Mouse (Mus musculus): ENCODE results near the gene Itpr1. TPM values are rescaled to one million over a fixed set of nuclear protein-coding genes. Genes with fewer than 3 reads are reported as not detected.

The Itpr1 gene
- polyA plus RNA-seq, 1 experiment from 2014 or later = 16.6 TPM

GRCm38 (mm10) chr6:108454061-108454891, 241.4 kb downstream of the Itpr1 start:
- no peak overlapping the region for H3K9ac ChIP-seq (ENCODE audit: low read length)
- H3K9me3 ChIP-seq (ENCODE audit: control insufficient read depth, low read length) = no peaks in the 10 kb centered on the region
- peaks cover 4% of the 10 kb centered on the region; the same call in 1 of the 2 replicates for H3K36me3 ChIP-seq (ENCODE audit: control insufficient read depth, insufficient read depth, low read length)
- no peak for ATAC-seq (ENCODE audit: insufficient number of reproducible peaks, insufficient read depth, low FRiP score, low read depth)
- no peak overlapping the region for H3K27ac ChIP-seq (replicated peaks in 1 of 2; ENCODE audit: control insufficient read depth in 1 of 2, insufficient read depth in 1 of 2, low read depth in 2 of 2, low read length in 2 of 2)
- H3K4me3 ChIP-seq (ENCODE audit: control insufficient read depth in 1 of 2, insufficient read depth in 1 of 2, low read depth in 1 of 2, low read length in 2 of 2) = no peak overlapping the region
- 66% methylated on average over 16 of the region's 16 CpGs for WGBS
- H3K4me2 ChIP-seq (ENCODE audit: low read length) = no peak overlapping the region
- no peaks in the 10 kb centered on the region for H3K27me3 ChIP-seq (ENCODE audit: control insufficient read depth, insufficient read depth, low read length)
- H3K4me1 ChIP-seq (ENCODE audit: control insufficient read depth in 2 of 2, insufficient read depth in 2 of 2, low read length in 2 of 2) = peaks cover 25 to 40% of the 10 kb centered on the region in 2 experiments

- ATAC-seq (ENCODE audit: insufficient number of reproducible peaks, insufficient read depth, low FRiP score, low read depth) = no peak
- WGBS = 86% methylated on average over 7 of the region's 7 CpGs
- Histone ChIP-seq H3K27me3 (ENCODE audit: control insufficient read depth, insufficient read depth, low read length) (no peaks in the 10 kb centered on the region), H3K9ac (ENCODE audit: low read length) (no peak overlapping the region), H3K36me3 (ENCODE audit: control insufficient read depth, insufficient read depth, low read length) (peaks cover 4% of the 10 kb centered on the region; the same call in 1 of the 2 replicates), H3K27ac (replicated peaks in 1 of 2; ENCODE audit: control insufficient read depth in 1 of 2, insufficient read depth in 1 of 2, low read depth in 2 of 2, low read length in 2 of 2) (peak overlapping the region; percentile 17 to 82; a peak in 3 of 4 replicates), H3K4me2 (ENCODE audit: low read length) (no peak overlapping the region), H3K4me1 (ENCODE audit: control insufficient read depth in 2 of 2, insufficient read depth in 2 of 2, low read length in 2 of 2) (peaks cover 25 to 40% of the 10 kb centered on the region in 2 experiments), H3K4me3 (ENCODE audit: control insufficient read depth in 1 of 2, insufficient read depth in 1 of 2, low read depth in 1 of 2, low read length in 2 of 2) (no peak overlapping the region), H3K9me3 (ENCODE audit: control insufficient read depth, low read length) (no peaks in the 10 kb centered on the region)
Measured at GRCm38 (mm10) chr6:108454979-108455836, 242.3 kb downstream of the Itpr1 start.

DNA sequence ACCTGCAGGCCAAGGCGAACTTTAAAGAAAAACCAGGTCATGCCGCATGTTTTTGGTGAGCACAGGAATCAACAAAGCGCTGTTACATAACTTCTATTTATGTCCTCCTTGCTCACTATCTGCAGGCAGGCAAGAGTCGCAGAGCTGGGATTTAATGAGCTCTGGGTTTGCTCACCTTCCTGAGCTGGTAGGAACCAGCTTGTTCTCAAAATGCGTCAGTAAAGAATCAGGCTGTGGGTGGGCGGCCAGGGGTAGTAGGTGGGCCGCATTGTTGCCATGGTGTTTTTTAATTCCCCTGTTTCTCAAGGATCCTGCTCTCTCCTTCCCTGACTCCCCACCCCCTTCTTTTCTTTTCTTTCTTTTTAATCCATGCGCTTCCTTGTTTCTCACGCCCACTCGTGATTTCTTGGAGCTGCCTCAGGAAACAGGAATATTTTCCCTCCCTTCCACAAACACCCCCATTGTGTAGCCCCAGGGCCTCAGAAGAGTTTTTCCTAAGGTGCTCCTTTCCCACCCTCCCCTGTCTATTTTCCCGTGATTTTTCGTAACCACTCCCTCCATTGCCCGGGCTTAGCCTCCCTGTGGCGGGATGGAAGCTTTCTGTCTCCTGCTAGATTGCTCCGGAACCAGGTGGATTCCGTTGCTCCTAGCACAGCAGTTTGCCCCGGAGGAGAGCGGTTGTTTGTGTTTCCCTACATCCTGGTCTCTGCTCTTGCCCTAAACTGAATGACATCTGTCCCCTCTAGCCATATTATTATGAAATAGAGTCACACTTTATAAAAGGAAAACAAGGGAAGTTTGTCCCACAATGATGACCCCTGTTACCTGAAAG, 243.6 kb downstream of the Itpr1 start:
- H3K4me1 ChIP-seq (ENCODE audit: control insufficient read depth in 2 of 2, insufficient read depth in 2 of 2, low read length in 2 of 2) = peaks cover 24 to 35% of the 10 kb centered on the region in 2 experiments
- H3K9me3 ChIP-seq (ENCODE audit: control insufficient read depth, low read length) = no peaks in the 10 kb centered on the region
- H3K36me3 ChIP-seq (ENCODE audit: control insufficient read depth, insufficient read depth, low read length) = no peaks in the 10 kb centered on the region
- no peaks in the 10 kb centered on the region for H3K27me3 ChIP-seq (ENCODE audit: control insufficient read depth, insufficient read depth, low read length)
- WGBS = 12% methylated on average over 18 of the region's 18 CpGs
- peak overlapping the region; percentile 74 to 82 for H3K27ac ChIP-seq (replicated peaks in 1 of 2; ENCODE audit: control insufficient read depth in 1 of 2, insufficient read depth in 1 of 2, low read depth in 2 of 2, low read length in 2 of 2)
- peak overlapping the region; percentile 60 for H3K4me2 ChIP-seq (ENCODE audit: low read length)
- H3K9ac ChIP-seq (ENCODE audit: low read length) = peak overlapping the region; percentile 62
- peak; percentile 51 for ATAC-seq (ENCODE audit: insufficient number of reproducible peaks, insufficient read depth, low FRiP score, low read depth)
- peak overlapping the region; percentile 9 to 17 for H3K4me3 ChIP-seq (ENCODE audit: control insufficient read depth in 1 of 2, insufficient read depth in 1 of 2, low read depth in 1 of 2, low read length in 2 of 2)

- Histone ChIP-seq H3K9me3 (ENCODE audit: control insufficient read depth, low read length) (no peaks in the 10 kb centered on the region), H3K27me3 (ENCODE audit: control insufficient read depth, insufficient read depth, low read length) (no peaks in the 10 kb centered on the region), H3K4me2 (ENCODE audit: low read length) (peak overlapping the region; percentile 60), H3K4me3 (ENCODE audit: control insufficient read depth in 1 of 2, insufficient read depth in 1 of 2, low read depth in 1 of 2, low read length in 2 of 2) (no peak overlapping the region), H3K27ac (replicated peaks in 1 of 2; ENCODE audit: control insufficient read depth in 1 of 2, insufficient read depth in 1 of 2, low read depth in 2 of 2, low read length in 2 of 2) (peak overlapping the region; percentile 74 to 82), H3K9ac (ENCODE audit: low read length) (peak overlapping the region; percentile 62), H3K36me3 (ENCODE audit: control insufficient read depth, insufficient read depth, low read length) (no peaks in the 10 kb centered on the region), H3K4me1 (ENCODE audit: control insufficient read depth in 2 of 2, insufficient read depth in 2 of 2, low read length in 2 of 2) (peaks cover 22 to 33% of the 10 kb centered on the region in 2 experiments)
- 24% methylated on average over 5 of the region's 5 CpGs for WGBS
- peak; percentile 46; the same call in 1 of the 2 replicates for ATAC-seq (ENCODE audit: insufficient number of reproducible peaks, insufficient read depth, low FRiP score, low read depth)
Measured at GRCm38 (mm10) chr6:108457063-108457405, 244.1 kb downstream of the Itpr1 start.

- Histone ChIP-seq H3K27ac (replicated peaks in 1 of 2; ENCODE audit: control insufficient read depth in 1 of 2, insufficient read depth in 1 of 2, low read depth in 2 of 2, low read length in 2 of 2) (peak overlapping the region; percentile 57 to 82), H3K9ac (ENCODE audit: low read length) (no peak overlapping the region), H3K27me3 (ENCODE audit: control insufficient read depth, insufficient read depth, low read length) (no peaks in the 10 kb centered on the region), H3K36me3 (ENCODE audit: control insufficient read depth, insufficient read depth, low read length) (no peaks in the 10 kb centered on the region), H3K4me2 (ENCODE audit: low read length) (no peak overlapping the region), H3K9me3 (ENCODE audit: control insufficient read depth, low read length) (no peaks in the 10 kb centered on the region), H3K4me1 (ENCODE audit: control insufficient read depth in 2 of 2, insufficient read depth in 2 of 2, low read length in 2 of 2) (peaks cover 22 to 33% of the 10 kb centered on the region in 2 experiments), H3K4me3 (ENCODE audit: control insufficient read depth in 1 of 2, insufficient read depth in 1 of 2, low read depth in 1 of 2, low read length in 2 of 2) (no peak overlapping the region)
- ATAC-seq (ENCODE audit: insufficient number of reproducible peaks, insufficient read depth, low FRiP score, low read depth) = 0 out of 2 replicates have a peak, but pooled peaks have one; percentile 21
- WGBS = 58% methylated on average over 14 of the region's 14 CpGs
Measured at GRCm38 (mm10) chr6:108457516-108458181, 244.8 kb downstream of the Itpr1 start.

GRCm38 (mm10) chr6:108458182-108458571, 245.3 kb downstream of the Itpr1 start:
- H3K36me3 ChIP-seq (ENCODE audit: control insufficient read depth, insufficient read depth, low read length) = no peaks in the 10 kb centered on the region
- peak overlapping the region in 1 of 2 experiments; percentile 82; a peak in 3 of 4 replicates for H3K27ac ChIP-seq (replicated peaks in 1 of 2; ENCODE audit: control insufficient read depth in 1 of 2, insufficient read depth in 1 of 2, low read depth in 2 of 2, low read length in 2 of 2)
- no peaks in the 10 kb centered on the region for H3K9me3 ChIP-seq (ENCODE audit: control insufficient read depth, low read length)
- H3K27me3 ChIP-seq (ENCODE audit: control insufficient read depth, insufficient read depth, low read length) = no peaks in the 10 kb centered on the region
- 0 out of 2 replicates have a peak overlapping the region, but pooled peaks have one; percentile 14 for H3K9ac ChIP-seq (ENCODE audit: low read length)
- no peak for ATAC-seq (ENCODE audit: insufficient number of reproducible peaks, insufficient read depth, low FRiP score, low read depth)
- peaks cover 22 to 33% of the 10 kb centered on the region in 2 experiments for H3K4me1 ChIP-seq (ENCODE audit: control insufficient read depth in 2 of 2, insufficient read depth in 2 of 2, low read length in 2 of 2)
- H3K4me2 ChIP-seq (ENCODE audit: low read length) = no peak overlapping the region
- WGBS = 79% methylated on average over 2 of the region's 2 CpGs
- H3K4me3 ChIP-seq (ENCODE audit: control insufficient read depth in 1 of 2, insufficient read depth in 1 of 2, low read depth in 1 of 2, low read length in 2 of 2) = no peak overlapping the region

All from heart, embryonic 14.5 days (tissue).